Mouse (Mus musculus): Measurements from ENCODE around the gene Dpy30. TPM values are rescaled to one million over a fixed set of nuclear protein-coding genes. Genes with fewer than 3 reads are reported as not detected.
"Not testable (repeated sequence)": the region's sequence is repeated elsewhere in the genome, so short reads cannot be mapped to it uniquely, and the experiment has no call there.

Gene Dpy30
- 208 and 218 TPM in 2 replicates for polyA plus RNA-seq (2014; fragmentation: Nextera tagmentation; extraction: Ambion mirVana)

DNA sequence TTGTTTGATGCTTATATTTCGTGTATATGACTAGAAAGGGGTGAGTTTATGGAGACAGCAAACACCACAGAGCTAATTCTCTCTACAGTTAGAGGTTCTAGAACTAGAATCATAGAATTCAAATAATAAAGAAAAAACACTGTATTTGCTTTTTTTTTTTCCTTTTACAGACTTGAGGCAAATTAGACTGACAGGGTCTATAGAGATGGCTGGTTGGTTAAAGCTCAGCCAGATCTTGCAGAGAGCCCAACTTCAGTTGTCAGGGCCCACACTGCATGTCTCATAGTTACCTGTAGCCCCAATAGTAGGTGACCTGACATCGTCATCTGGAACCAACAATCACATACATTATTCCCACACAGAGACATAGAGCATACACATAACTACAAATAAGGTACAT, at the start of gene Dpy30:
Gene Dpy30 (minus strand): TSS at position 101 of the 400 bp plus-strand sequence.
- H3K9me3 ChIP-seq (ENCODE audit: control insufficient read depth, low read length) = no peaks in the 10 kb centered on the region
- no peak within 1 kb of the TSS for H3K9ac ChIP-seq
- H3K4me3 ChIP-seq (replicated peaks; ENCODE audit: low read length) = no peak within 1 kb of the TSS
- no peak within 1 kb of the TSS for H3K27ac ChIP-seq
- H3K36me3 ChIP-seq (replicated peaks; ENCODE audit: control insufficient read depth, insufficient read depth) = no peaks in the 10 kb centered on the region
- no peaks in the 10 kb centered on the region for H3K27me3 ChIP-seq (ENCODE audit: control insufficient read depth, insufficient read depth, low read length)
- no peaks in the 10 kb centered on the region for H3K4me1 ChIP-seq (replicated peaks; ENCODE audit: control insufficient read depth, insufficient read depth, low read length)
- ATAC-seq (ENCODE audit: low FRiP score) = no peak
- H3K4me2 ChIP-seq (replicated peaks) = no peak within 1 kb of the TSS
- no peak for DNase-seq (ENCODE audit: low spot score)
- WGBS = 82% methylated on average over 2 of the region's 2 CpGs

DNA sequence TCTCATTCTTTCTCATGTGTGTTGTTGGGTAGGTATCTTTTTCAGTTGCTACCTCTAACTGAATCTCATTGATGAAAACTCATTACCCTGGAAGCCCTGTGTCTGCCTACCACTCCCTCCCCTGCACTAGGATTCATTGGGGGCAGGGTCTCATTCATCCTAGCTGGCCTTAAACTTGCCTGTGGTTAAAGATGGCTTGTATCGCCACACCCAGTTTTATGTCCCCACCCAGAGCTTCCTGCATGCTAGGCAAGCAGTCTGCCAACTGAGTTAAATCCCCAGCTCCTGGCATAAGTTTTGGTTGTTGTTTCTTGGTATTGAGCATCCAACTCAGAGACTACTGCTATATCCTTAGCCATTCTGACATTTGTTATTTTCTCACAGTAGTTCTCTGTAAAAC, 39.8 kb upstream of the Dpy30 start:
- no peak for DNase-seq (ENCODE audit: low spot score)
- no peak for ATAC-seq (ENCODE audit: low FRiP score)
- no peaks in the 10 kb centered on the region for H3K4me1 ChIP-seq (replicated peaks; ENCODE audit: control insufficient read depth, insufficient read depth, low read length)
- H3K27ac ChIP-seq = no peak overlapping the region
- no peak overlapping the region for H3K9ac ChIP-seq
- WGBS = 87% methylated on average over 1 of the region's 1 CpGs
- no peaks in the 10 kb centered on the region for H3K27me3 ChIP-seq (ENCODE audit: control insufficient read depth, insufficient read depth, low read length)
- no peak overlapping the region for H3K4me3 ChIP-seq (replicated peaks; ENCODE audit: low read length)
- H3K4me2 ChIP-seq (replicated peaks) = no peak overlapping the region
- no peaks in the 10 kb centered on the region for H3K9me3 ChIP-seq (ENCODE audit: control insufficient read depth, low read length)
- peaks cover 86% of the 10 kb centered on the region for H3K36me3 ChIP-seq (replicated peaks; ENCODE audit: control insufficient read depth, insufficient read depth)

DNA sequence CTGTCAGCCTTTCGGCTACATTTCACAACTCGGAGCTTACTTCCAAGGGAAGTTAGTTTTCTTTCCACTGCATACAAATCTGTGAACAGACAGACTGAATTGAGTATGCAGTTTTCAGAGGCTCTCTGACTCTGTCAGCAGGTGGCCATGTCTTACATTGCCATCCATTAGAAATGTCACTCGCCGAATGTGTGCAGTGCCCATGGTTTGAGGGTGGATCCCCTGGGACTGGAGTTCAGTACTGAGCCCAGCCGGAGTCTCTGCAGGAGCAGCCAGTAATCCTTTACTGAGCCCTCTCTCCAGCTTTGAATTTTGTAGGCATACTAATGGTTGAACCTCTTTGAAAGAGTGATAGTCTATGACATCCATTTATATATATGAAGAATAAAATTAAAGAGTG, 17.4 kb upstream of the Dpy30 start:
- Histone ChIP-seq H3K9me3 (ENCODE audit: control insufficient read depth, low read length) (no peaks in the 10 kb centered on the region), H3K9ac (peak overlapping the region; percentile 96; the same call in 1 of the 2 replicates), H3K27ac (no peak overlapping the region), H3K4me3 (replicated peaks; ENCODE audit: low read length) (peak overlapping the region; percentile 84), H3K27me3 (ENCODE audit: control insufficient read depth, insufficient read depth, low read length) (no peaks in the 10 kb centered on the region), H3K4me2 (replicated peaks) (peak overlapping the region; percentile 94), H3K36me3 (replicated peaks; ENCODE audit: control insufficient read depth, insufficient read depth) (no peaks in the 10 kb centered on the region), H3K4me1 (replicated peaks; ENCODE audit: control insufficient read depth, insufficient read depth, low read length) (peaks cover 33% of the 10 kb centered on the region)
- DNase-seq (ENCODE audit: low spot score) = no peak
- no peak for ATAC-seq (ENCODE audit: low FRiP score)
- 30% methylated on average over 5 of the region's 5 CpGs for WGBS

DNA sequence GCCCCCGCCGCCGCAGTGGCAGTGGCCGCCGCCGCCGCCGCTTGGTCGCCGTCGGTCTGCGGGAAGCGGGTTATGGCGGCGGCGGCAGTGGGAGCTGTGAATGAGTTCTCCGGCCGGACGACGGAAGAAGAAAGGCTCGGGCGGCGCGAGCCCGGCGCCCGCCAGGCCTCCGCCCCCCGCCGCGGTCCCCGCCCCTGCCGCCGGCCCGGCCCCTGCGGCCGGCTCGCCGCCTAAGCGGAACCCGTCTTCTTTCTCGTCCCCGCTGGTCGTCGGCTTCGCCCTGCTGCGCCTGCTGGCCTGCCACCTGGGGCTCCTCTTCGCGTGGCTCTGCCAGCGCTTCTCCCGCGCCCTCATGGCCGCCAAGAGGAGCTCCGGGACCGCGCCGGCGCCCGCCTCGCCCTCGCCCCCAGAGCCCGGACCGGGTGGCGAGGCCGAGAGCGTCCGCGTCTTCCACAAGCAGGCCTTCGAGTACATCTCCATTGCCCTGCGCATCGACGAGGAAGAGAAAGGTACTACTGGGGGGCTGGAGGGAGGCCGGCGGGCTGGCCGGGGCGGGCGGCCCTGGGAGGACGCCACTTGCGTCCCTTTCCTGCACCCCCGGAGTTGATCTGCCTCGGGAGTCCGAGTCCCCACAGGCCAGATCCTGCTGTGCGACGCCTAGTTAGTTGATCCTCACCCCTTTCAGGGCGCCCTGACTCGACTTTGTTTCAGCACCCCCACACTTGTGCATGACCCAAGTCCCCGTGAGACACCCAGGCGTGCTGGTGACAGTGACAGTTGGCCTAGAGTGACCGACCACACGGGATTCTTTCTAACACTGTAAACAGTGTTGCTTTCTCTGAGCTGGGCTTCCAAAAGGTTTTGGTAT, 15.4 kb upstream of the Dpy30 start, which contains the start of gene Spast:
Gene Spast (plus strand): TSS at position 51 of the 868 bp plus-strand sequence.
- Histone ChIP-seq H3K27me3 (ENCODE audit: control insufficient read depth, insufficient read depth, low read length) (no peaks in the 10 kb centered on the region), H3K27ac (peak within 1 kb of the TSS; percentile 98), H3K9ac (peak within 1 kb of the TSS; percentile 96), H3K36me3 (replicated peaks; ENCODE audit: control insufficient read depth, insufficient read depth) (no peaks in the 10 kb centered on the region), H3K4me3 (replicated peaks; ENCODE audit: low read length) (peak within 1 kb of the TSS; percentile 84), H3K9me3 (ENCODE audit: control insufficient read depth, low read length) (no peaks in the 10 kb centered on the region), H3K4me2 (replicated peaks) (peak within 1 kb of the TSS; percentile 94), H3K4me1 (replicated peaks; ENCODE audit: control insufficient read depth, insufficient read depth, low read length) (peaks cover 33% of the 10 kb centered on the region)
- WGBS = under 1% methylated on average over 71 of the region's 90 CpGs
- DNase-seq (ENCODE audit: low spot score) = peak; percentile 31
- ATAC-seq (ENCODE audit: low FRiP score) = peak; percentile 65

DNA sequence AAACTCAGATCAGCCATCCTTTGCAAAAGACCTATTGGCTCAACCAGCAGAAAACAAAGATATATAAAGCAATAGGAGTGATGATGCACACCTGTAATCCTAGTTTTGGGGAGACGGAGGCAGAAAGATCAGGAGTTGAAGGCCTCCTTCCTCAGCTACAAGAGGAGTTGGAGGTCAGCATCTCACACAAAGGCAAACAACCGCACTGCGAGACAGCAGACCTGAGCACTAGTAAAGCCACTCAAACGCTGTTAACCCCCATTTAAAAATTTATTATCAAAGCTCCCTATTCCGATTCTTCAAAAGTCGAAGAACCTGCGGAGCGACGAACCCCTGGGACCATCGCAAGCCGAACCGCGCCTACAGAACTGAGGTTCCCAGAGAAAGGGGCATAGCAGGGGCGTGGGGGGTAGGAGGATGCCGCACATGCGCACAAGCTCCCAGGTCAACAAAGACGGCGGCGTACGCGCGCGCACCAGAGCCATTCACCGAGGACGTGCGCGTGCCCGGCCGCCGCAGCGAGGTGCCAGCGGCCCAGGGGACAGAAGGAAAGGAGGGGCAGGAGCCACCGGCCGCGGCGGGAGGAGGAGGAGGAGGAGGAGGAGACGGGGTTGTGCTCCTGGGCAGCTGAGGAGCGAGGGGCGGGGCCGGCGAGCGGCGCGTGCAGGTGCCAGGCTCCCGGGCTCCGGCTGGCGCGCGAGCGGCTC, 14.6 kb upstream of the Dpy30 start:
- ATAC-seq (ENCODE audit: low FRiP score) (peak; percentile 92), DNase-seq (ENCODE audit: low spot score) (peak; percentile 97)
- WGBS = under 1% methylated on average over 35 of the region's 50 CpGs
- Histone ChIP-seq H3K4me1 (replicated peaks; ENCODE audit: control insufficient read depth, insufficient read depth, low read length) (peaks cover 33% of the 10 kb centered on the region), H3K4me3 (replicated peaks; ENCODE audit: low read length) (peak overlapping the region; percentile 84), H3K36me3 (replicated peaks; ENCODE audit: control insufficient read depth, insufficient read depth) (no peaks in the 10 kb centered on the region), H3K27me3 (ENCODE audit: control insufficient read depth, insufficient read depth, low read length) (no peaks in the 10 kb centered on the region), H3K9me3 (ENCODE audit: control insufficient read depth, low read length) (no peaks in the 10 kb centered on the region), H3K27ac (peak overlapping the region; percentile 98), H3K4me2 (replicated peaks) (peak overlapping the region; percentile 94), H3K9ac (peak overlapping the region; percentile 96)

DNA sequence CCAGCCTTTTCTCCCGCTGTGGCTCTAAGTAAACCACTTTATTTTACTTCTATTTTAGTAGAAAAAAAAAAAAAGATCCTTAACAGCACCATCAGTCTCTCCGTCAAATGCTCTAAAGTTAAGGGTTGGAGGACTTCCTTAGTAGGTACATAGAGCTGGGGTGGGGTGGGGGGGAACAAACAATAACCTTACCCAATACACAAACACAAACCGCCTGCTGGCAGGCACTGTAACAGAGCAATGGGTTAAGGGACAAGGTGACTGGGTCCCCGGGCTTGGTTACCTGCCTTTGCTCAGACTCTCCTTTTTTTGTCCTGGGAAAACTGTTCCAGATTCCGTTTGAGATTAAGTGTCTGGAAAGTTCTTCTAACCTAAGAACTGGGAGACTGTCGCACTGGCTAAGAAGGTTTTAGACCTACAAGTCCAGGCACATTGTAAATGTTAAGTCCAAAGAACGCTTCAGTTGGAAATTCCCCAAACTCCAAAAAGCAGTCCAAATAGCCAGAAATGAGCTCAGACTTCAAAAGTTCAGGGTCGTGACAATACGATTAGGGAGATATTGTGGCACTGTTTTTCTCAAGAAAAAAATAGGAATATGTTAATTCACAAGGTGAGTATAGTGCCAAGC, 7.4 kb upstream of the Dpy30 start:
- DNase-seq (ENCODE audit: low spot score) (no peak), ATAC-seq (ENCODE audit: low FRiP score) (no peak)
- no peaks in the 10 kb centered on the region for H3K4me1 ChIP-seq (replicated peaks; ENCODE audit: control insufficient read depth, insufficient read depth, low read length)
- no peaks in the 10 kb centered on the region for H3K9me3 ChIP-seq (ENCODE audit: control insufficient read depth, low read length)
- H3K9ac ChIP-seq = no peak overlapping the region
- H3K27me3 ChIP-seq (ENCODE audit: control insufficient read depth, insufficient read depth, low read length) = no peaks in the 10 kb centered on the region
- H3K27ac ChIP-seq = no peak overlapping the region
- no peak overlapping the region for H3K4me2 ChIP-seq (replicated peaks)
- WGBS = 82% methylated on average over 9 of the region's 9 CpGs
- H3K36me3 ChIP-seq (replicated peaks; ENCODE audit: control insufficient read depth, insufficient read depth) = no peaks in the 10 kb centered on the region
- no peak overlapping the region for H3K4me3 ChIP-seq (replicated peaks; ENCODE audit: low read length)

DNA sequence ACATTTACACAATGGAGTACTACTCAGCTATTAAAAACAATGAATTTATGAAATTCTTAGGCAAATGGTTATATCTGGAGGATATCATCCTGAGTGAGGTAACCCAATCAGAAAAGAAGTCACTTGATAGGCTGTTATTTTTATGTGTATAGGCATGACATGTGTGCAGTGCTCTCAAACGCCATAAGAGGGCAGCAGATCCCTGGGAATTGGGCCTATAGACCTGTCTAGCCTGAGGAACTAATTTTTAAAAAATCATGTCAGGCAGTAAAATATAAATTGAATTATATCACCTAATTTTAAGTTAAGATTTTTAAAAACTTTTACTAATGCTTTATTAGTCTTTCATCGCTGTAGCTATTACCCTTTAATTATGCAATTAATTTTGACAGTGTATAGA, 4.4 kb upstream of the Dpy30 start:
- not testable (repeated sequence) for H3K4me1 ChIP-seq (replicated peaks; ENCODE audit: control insufficient read depth, insufficient read depth, low read length); H3K27ac ChIP-seq; H3K4me2 ChIP-seq (replicated peaks); H3K27me3 ChIP-seq (ENCODE audit: control insufficient read depth, insufficient read depth, low read length); ATAC-seq (ENCODE audit: low FRiP score); H3K9me3 ChIP-seq (ENCODE audit: control insufficient read depth, low read length); H3K36me3 ChIP-seq (replicated peaks; ENCODE audit: control insufficient read depth, insufficient read depth); H3K4me3 ChIP-seq (replicated peaks; ENCODE audit: low read length); H3K9ac ChIP-seq
- WGBS = 52% methylated on average over 2 of the region's 2 CpGs
- peak; percentile 65 for DNase-seq (ENCODE audit: low spot score)

DNA sequence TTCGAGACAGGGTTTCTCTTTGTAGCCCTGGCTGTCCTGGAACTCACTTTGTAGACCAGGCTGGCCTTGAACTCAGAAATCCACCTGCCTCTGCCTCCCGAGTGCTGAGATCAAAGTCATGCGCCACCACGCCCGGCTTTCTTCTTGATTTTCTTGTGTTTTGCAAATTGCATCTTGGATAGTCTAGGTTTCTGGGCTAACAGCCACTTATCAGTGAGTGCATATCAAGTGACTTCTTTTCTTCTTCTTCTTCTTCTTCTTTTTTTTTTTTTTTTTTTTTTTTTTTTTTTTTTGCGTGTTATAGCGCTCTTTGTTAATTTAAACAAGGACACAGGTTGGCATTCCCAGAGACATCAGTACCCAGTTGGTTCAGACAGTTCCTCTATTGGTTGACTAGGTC, 3.5 kb upstream of the Dpy30 start:
- H3K9me3 ChIP-seq (ENCODE audit: control insufficient read depth, low read length); DNase-seq (ENCODE audit: low spot score); ATAC-seq (ENCODE audit: low FRiP score); H3K4me1 ChIP-seq (replicated peaks; ENCODE audit: control insufficient read depth, insufficient read depth, low read length); H3K4me3 ChIP-seq (replicated peaks; ENCODE audit: low read length); H3K27me3 ChIP-seq (ENCODE audit: control insufficient read depth, insufficient read depth, low read length); H3K9ac ChIP-seq; H3K27ac ChIP-seq; H3K36me3 ChIP-seq (replicated peaks; ENCODE audit: control insufficient read depth, insufficient read depth); H3K4me2 ChIP-seq (replicated peaks): not testable (repeated sequence)
- WGBS = 87% methylated on average over 7 of the region's 7 CpGs

DNA sequence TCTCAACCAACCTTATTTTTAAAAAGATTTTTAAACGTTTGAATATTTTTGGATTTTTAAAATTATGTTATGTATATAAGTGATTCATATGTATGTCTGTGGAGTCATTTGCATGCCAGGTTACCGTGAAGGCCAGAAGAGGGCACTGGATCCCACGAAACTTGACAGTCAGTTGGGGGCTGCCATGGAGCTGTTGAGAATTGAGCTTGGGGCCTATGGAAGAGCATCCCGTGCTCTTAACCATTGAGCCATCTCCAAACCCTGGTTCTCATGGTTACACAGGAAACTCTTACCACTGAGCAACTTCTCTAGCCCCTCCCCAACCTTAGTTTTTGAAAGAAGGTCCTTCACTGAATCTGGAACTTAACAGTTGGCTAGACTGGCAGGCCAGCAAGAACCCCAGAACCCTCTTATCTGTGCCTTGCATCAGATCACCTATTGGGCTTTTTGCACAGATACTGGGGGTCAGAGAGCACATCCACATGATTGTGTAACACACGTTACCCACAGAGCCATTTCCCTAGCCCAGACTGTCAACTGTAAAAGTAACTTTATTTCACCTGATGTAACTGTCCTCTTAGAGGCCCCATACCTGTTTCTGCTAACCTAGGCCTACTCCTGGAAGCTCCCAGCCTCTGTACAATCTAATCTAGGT, 1.2 kb downstream of the Dpy30 start:
- Histone ChIP-seq H3K4me2 (replicated peaks) (no peak overlapping the region), H3K36me3 (replicated peaks; ENCODE audit: control insufficient read depth, insufficient read depth) (no peaks in the 10 kb centered on the region), H3K27ac (no peak overlapping the region), H3K9ac (no peak overlapping the region), H3K27me3 (ENCODE audit: control insufficient read depth, insufficient read depth, low read length) (no peaks in the 10 kb centered on the region), H3K9me3 (ENCODE audit: control insufficient read depth, low read length) (no peaks in the 10 kb centered on the region), H3K4me3 (replicated peaks; ENCODE audit: low read length) (no peak overlapping the region), H3K4me1 (replicated peaks; ENCODE audit: control insufficient read depth, insufficient read depth, low read length) (no peaks in the 10 kb centered on the region)
- WGBS = 51% methylated on average over 5 of the region's 5 CpGs
- no peak for DNase-seq (ENCODE audit: low spot score)
- ATAC-seq (ENCODE audit: low FRiP score) = no peak
